Mouse (Mus musculus) subcutaneous adipose tissue, adult 2 months (tissue): ENCODE measurements around the gene Gbp7. TPM values are rescaled to one million over a fixed set of nuclear protein-coding genes. Genes with fewer than 3 reads are reported as not detected.

Source experiments
- polyA plus RNA-seq: library from polyadenylated mRNA; depleted of rRNA; stranded (reverse); fragments of >200 nt; gene quantifications from 2 replicates; pipeline ENCODE4 v1.2.3, GENCODE M21; 2012; ENCODE audit warnings: low replicate concordance; rRNA removed

Gbp7 gene
- polyA plus RNA-seq, result 6.8 and 8.4 TPM in 2 replicates

GRCm38 (mm10) chr3:142530087-142530953 is at the start of gene Gbp7:
Gene Gbp7, plus strand, starts transcription at chr3:142530342.

GRCm38 (mm10) chr3:142493536-142494061 is 36.5 kb upstream of the Gbp7 start, which contains the start of gene Gbp5:
Gene Gbp5, plus strand, starts transcription at chr3:142493978.

GRCm38 (mm10) chr3:142559632-142560228 is 29.6 kb downstream of the Gbp7 start, which contains the start of gene Gbp3:
Gene Gbp3, plus strand, starts transcription at chr3:142560026.

DNA sequence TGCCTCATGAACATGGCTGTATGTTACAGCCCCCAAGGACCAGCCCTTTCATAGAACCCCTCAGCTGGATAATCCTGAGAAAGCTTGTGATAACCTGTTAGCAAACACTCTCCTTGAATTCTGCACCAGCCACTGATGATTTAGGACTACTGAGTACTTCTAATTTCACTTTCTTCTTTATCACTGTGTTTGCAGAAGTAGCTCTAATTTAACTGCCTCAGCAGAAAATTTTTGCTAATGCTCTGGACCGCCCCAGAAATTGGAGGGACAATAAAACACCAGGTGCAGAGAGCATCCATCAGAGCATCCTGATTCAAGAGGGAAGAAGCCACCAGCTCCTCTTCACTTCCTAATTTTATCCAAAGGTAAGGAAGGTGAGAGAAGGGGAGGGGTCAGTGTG is 64.4 kb downstream of the Gbp7 start, which contains the start of gene Gbp2b:
Gbp2b (plus strand) TSS at position 301 of the 400 bp plus-strand sequence.

Other genes starting within 250 kb of the Gbp7 start
- gene Pdlim5, start 134.6 kb upstream of the Gbp7 start, polyA plus RNA-seq, result 47.9 and 48.3 TPM in 2 replicates
- 4.3 and 7.7 TPM in 2 replicates for gene Gbp5, start 36.4 kb upstream of the Gbp7 start, polyA plus RNA-seq
- gene Gbp3, start 29.7 kb downstream of the Gbp7 start, polyA plus RNA-seq, result 61.0 and 90.5 TPM in 2 replicates
- 0.09 and 0.15 TPM in 2 replicates for gene Gbp2b, start 64.5 kb downstream of the Gbp7 start, polyA plus RNA-seq
- 39.2 and 49.5 TPM in 2 replicates for gene Gbp2, start 90.3 kb downstream of the Gbp7 start, polyA plus RNA-seq
- gene Kyat3, start 170.7 kb downstream of the Gbp7 start, polyA plus RNA-seq, result 7.5 and 10.9 TPM in 2 replicates
- 19.6 and 22.2 TPM in 2 replicates for gene Gtf2b, start 234.7 kb downstream of the Gbp7 start, polyA plus RNA-seq